Mouse (Mus musculus) brain, embryonic 14.5 days (tissue): ENCODE measurements around the gene Apela.

Source experiments
- CTCF ChIP-seq: fragments of 200-500 bp; IDR thresholded peaks from 2 replicates; pipeline ENCODE4 v1.5.1; 2012; ENCODE audit warnings: inconsistent platforms, mild to moderate bottlenecking, moderate library complexity, borderline replicate concordance; ENCODE audit not compliant: insufficient read depth, insufficient read length; ENCODE audit errors: extremely low read depth
- POLR2A ChIP-seq: fragments of 200-500 bp; IDR thresholded peaks from 2 replicates; pipeline ENCODE4 v1.6.1; 2012; ENCODE audit warnings: mild to moderate bottlenecking, inconsistent platforms, borderline replicate concordance; ENCODE audit not compliant: poor library complexity, insufficient read depth, insufficient read length, severe bottlenecking; ENCODE audit errors: extremely low read depth

DNA sequence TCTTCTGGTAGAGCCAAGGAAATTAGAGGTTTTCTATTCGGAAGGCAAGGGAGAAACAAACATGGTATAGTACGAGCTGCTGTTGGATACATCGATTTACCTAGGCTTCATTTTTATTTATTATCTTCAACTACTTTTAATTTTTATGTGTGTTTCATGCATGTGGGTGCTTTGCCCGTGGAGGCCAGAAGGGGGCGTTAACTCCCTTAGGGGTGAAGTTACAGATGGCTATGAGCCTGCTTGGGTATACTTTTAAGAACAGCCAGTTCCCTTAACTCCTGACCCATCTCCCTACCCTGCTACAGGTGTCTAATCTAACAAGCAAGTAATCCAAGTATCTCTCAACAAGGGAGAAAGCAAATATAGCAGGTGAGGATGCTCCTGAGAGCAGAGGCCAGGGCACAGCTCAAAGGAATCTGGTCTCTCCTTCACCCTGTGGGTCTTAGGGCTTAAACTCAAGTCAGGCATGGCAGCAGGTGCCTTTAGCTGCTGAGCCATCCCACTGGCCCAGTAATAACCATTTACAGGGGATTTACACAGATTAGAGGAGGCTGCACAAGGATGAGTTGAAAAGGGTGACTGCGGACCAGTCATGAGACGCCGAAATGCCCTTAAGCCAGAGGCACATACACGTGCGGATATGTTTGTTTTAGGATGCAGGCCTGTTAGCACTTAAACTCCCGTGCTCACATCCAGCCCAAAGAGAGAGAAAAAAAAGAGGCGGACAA is 8.0 kb downstream of the Apela start:
- peak; percentile 15; the same call in 1 of the 2 replicates for TF ChIP-seq CTCF
- no peak for TF ChIP-seq POLR2A
